Mouse (Mus musculus): Measurements from ENCODE around the gene Gusb.

Gene Gusb

GRCm38 (mm10) chr5:129968417-129968816, 34.4 kb downstream of the Gusb start:
- no peak for DNase-seq

- no peak for DNase-seq
These were observed 36.4 kb downstream of the Gusb start for GRCm38 (mm10) chr5:129966448-129966847.

- DNase-seq = no peak
These were observed 39.6 kb downstream of the Gusb start for GRCm38 (mm10) chr5:129963224-129963623.

- no peak for DNase-seq
These were observed 47.1 kb downstream of the Gusb start for GRCm38 (mm10) chr5:129955792-129956191.

- peak; percentile 19 for DNase-seq
These were observed 48.2 kb downstream of the Gusb start for GRCm38 (mm10) chr5:129954473-129955254.

- no peak for DNase-seq
These were observed 50.7 kb downstream of the Gusb start for GRCm38 (mm10) chr5:129952143-129952542.

GRCm38 (mm10) chr5:129947528-129948033, 55.3 kb downstream of the Gusb start:
- no peak for DNase-seq

GRCm38 (mm10) chr5:129943402-129943801, 59.4 kb downstream of the Gusb start:
- no peak for DNase-seq

GRCm38 (mm10) chr5:129942073-129942939, 60.5 kb downstream of the Gusb start:
- peak; percentile 48 for DNase-seq

- DNase-seq = peak; percentile 98
These were observed 61.3 kb downstream of the Gusb start, which contains the start of gene Vkorc1l1 for GRCm38 (mm10) chr5:129941495-129942045. Gene Vkorc1l1 (plus strand): TSS chr5:129941970.

GRCm38 (mm10) chr5:129940736-129941494, 61.9 kb downstream of the Gusb start:
- DNase-seq = no peak

- DNase-seq = no peak
These were observed 62.6 kb downstream of the Gusb start for GRCm38 (mm10) chr5:129940281-129940680.

Measured in kidney, adult 11 months (tissue).